Mouse (Mus musculus) frontal cortex, postnatal 14 days (tissue): ENCODE measurements at regions not wholly inside any gene's neighbourhood (a gene's known extent, or its start where the extent isn't known, plus 50 kb on each side); places are given as distances from the start of the nearest gene placed in this dataset.
A peak's percentile ranks its signal among the peaks of the same experiment; 100 is the strongest.
"Not testable (repeated sequence)": the region's sequence is repeated elsewhere in the genome, so short reads cannot be mapped to it uniquely, and the experiment has no call there.

Experiments
- DNase-seq, 2 experiments: peaks; one replicate each; pipeline ENCODE4 v3.0.0; 2022; ENCODE audit warnings: low spot score in 2 of 2

DNA sequence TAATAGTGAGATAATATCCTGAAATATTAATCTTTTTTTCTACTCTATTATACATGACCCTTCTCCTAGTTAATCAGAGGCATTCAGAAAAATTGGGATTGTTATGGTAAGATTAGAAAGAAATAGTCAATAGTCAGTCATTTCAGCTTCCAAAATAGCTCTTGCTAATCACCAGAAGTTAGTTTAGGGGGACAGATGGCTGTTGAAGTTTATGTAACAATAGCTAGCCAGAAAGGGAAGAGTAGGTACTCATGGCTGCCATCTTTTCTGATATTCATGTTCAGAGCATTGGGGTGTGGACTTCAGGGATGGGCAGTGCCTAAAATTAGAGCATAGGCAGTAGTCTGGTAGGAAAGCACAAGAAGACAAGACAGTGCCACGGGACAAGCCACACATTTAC is 306.8 kb upstream of the Ercc4 start:
- no peak for DNase-seq

GRCm38 (mm10) chr16:12807351-12807871 is 302.1 kb upstream of the Ercc4 start:
- no peak for DNase-seq

- no peak for DNase-seq
Measured at GRCm38 (mm10) chr16:12811088-12811487, 298.4 kb upstream of the Ercc4 start.

GRCm38 (mm10) chr16:12824646-12825045 is 284.8 kb upstream of the Ercc4 start:
- DNase-seq = peak in 1 of 2 experiments; percentile 25

GRCm38 (mm10) chr16:12826222-12826621 is 283.3 kb upstream of the Ercc4 start:
- no peak for DNase-seq

GRCm38 (mm10) chr16:12831308-12831707 is 278.2 kb upstream of the Ercc4 start:
- not testable (repeated sequence) for DNase-seq

- no peak for DNase-seq
Measured at GRCm38 (mm10) chr16:12856356-12856755, 253.1 kb upstream of the Ercc4 start.

DNA sequence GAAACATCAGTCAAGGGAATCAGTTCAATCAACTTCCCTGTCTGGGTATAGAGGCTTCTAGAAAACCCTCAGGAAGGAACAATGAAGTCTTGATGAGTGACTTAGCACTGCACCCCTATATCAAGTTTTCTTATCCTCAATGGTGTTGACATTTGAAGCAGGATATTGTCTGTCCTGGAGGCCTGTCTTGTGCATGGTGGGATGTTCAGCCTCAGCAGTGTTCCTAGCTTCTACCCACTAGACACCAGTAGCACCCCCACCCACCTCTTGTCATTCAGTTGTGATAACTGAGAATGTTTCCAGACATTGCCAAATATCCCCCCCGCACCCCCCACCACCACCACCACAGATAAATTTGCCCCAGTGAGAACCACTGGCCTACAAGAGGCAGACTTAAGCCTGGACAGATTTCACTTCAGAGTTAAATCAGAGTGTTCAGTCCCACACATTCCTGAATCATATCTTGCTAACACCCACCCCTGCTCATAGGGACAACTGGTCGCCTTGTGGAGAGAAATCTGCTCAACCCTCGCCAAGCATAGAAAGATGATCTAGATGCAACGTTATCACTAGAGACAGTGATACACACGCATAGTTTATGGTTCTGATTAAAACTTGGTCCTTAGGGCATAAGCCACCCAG is 249.6 kb upstream of the Ercc4 start:
- no peak for DNase-seq

DNA sequence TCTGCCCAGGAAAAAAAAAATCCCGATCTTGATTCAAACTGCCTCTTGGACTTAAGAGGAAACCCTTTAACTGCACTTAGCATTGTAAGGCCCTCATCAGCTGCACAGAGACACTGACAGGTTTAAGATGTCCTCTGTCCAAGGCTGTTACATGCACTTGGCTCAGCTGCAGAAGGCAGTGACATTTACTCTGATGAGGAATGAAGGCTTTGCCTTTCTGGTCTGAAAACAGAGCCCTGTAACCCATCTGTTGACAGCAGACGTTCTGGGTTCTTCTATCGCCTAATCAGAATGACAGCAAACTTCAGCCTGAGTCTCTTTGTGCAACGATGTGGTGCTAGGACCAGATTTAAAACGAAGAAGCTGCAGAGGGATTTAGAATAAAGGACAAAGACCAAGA is 246.9 kb upstream of the Ercc4 start:
- DNase-seq = no peak

GRCm38 (mm10) chr16:12878326-12878725 is 231.2 kb upstream of the Ercc4 start:
- not testable (repeated sequence) for DNase-seq

DNA sequence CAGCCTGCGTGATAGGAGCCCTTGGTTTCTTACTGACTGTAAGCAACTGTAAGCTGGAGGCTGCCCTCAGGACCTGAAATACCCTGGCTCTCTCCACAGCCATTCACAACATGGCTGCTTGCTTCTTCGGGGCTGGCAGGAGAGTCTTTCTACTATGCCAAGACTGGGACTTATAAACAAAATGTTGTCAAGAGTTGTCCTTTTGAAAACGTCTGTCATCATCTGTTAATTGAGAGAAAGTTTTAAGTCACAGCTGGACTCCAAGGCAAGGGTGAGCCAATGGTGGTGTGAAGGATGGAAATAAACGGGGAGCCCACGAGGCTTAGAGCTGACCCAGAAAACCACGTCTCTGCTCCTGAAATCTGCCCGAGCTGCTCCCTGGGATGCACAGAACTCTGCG is 229.5 kb upstream of the Ercc4 start:
- DNase-seq = no peak

- DNase-seq = no peak
Measured at GRCm38 (mm10) chr16:12880481-12880880, 229.0 kb upstream of the Ercc4 start.

- no peak for DNase-seq
Measured at GRCm38 (mm10) chr16:12882690-12883089, 226.8 kb upstream of the Ercc4 start.

- DNase-seq = no peak
Measured at GRCm38 (mm10) chr16:12884556-12884955, 224.9 kb upstream of the Ercc4 start.

GRCm38 (mm10) chr16:12886127-12886526 is 223.4 kb upstream of the Ercc4 start:
- DNase-seq = no peak

- DNase-seq = no peak
Measured at GRCm38 (mm10) chr16:12887381-12887780, 222.1 kb upstream of the Ercc4 start.

GRCm38 (mm10) chr16:12890094-12890493 is 219.4 kb upstream of the Ercc4 start:
- no peak for DNase-seq

DNA sequence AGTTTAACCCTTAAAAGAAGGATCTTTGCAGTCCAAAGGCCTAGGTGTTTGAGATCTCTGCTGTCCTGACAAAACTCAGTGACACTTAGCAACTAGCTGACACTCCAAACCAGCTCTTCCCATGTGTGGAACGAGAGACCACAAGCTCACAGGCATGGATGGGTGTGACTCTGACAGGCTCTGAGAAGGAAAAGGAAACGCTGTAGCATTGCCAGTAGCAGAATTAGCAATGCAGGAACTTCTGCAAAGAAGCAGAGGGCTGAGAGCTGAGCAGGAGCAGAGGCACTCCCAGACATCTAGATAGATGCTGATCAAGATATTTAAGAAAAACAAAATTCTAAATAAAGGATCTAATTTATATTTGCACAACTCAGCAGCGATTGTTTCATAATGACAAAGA is 218.9 kb upstream of the Ercc4 start:
- DNase-seq = no peak

- no peak for DNase-seq
Measured at GRCm38 (mm10) chr16:12892658-12893305, 216.7 kb upstream of the Ercc4 start.

- DNase-seq = no peak
Measured at GRCm38 (mm10) chr16:12897267-12897666, 212.2 kb upstream of the Ercc4 start.

- DNase-seq = no peak
Measured at GRCm38 (mm10) chr16:12900670-12901069, 208.8 kb upstream of the Ercc4 start.

- DNase-seq = no peak
Measured at GRCm38 (mm10) chr16:12901096-12901995, 208.1 kb upstream of the Ercc4 start.

- no peak for DNase-seq
Measured at GRCm38 (mm10) chr16:12901996-12902319, 207.5 kb upstream of the Ercc4 start.
